Comparison of ENCODE assay signal across 10 mouse cellular contexts in genomic region chr7:132793467-132793866, GRCm38 (mm10). TPM values are rescaled to one million over a fixed set of nuclear protein-coding genes. Genes with fewer than 3 reads are reported as not detected.
DNase-seq lines count a peak whose midpoint lies in the region; ATAC-seq and TF ChIP-seq lines count a peak whose summit lies in the region.
"Had no signal": no experiment of that assay in that cellular context is flagged by ENCODE, and none has a peak within 500 bp of the region (broad histone marks: within the 10 kb centered on the region; RNA-seq: fewer than 3 reads in every experiment).

No protein-coding gene starts in this region.

- peak overlapping the region; percentile 47; the same call in 1 of the 2 replicates for H3K27ac ChIP-seq in lung, postnatal 0 days (ENCODE audit: low read length)
- peak overlapping the region; percentile 38; the same call in 1 of the 2 replicates for H3K27ac ChIP-seq in small intestine, adult 2 months (ENCODE audit: insufficient read depth, low read depth, low read length)
- no peak overlapping the region for H3K27ac ChIP-seq in forebrain, embryonic 11.5 days (ENCODE audit: low read depth, low read length)
- H3K27ac ChIP-seq: stomach, embryonic 15.5 days had no signal

- no peak for TF ChIP-seq POLR2A in small intestine, adult 2 months (IDR thresholded peaks at IDR 0.05; ENCODE audit: low read depth, low read length)

- H3K4me2 ChIP-seq in lung, postnatal 0 days (replicated peaks; ENCODE audit: low read depth, low read length), result no peak overlapping the region
- H3K4me2 ChIP-seq in forebrain, embryonic 11.5 days (ENCODE audit: low read depth, low read length, severe bottlenecking), result no peak overlapping the region
- H3K4me2 ChIP-seq: stomach, embryonic 15.5 days had no signal

- no peaks in the 10 kb centered on the region for H3K36me3 ChIP-seq in lung, postnatal 0 days (ENCODE audit: insufficient read depth, low read length)
- H3K36me3 ChIP-seq in small intestine, adult 2 months (ENCODE audit: control insufficient read depth, insufficient read depth, low read length), result 0 out of 2 replicates have a peak, but pooled peaks cover under 1% of the 10 kb centered on the region
- H3K36me3 ChIP-seq in forebrain, embryonic 11.5 days (ENCODE audit: control insufficient read depth, insufficient read depth, low read length), result no peaks in the 10 kb centered on the region
- H3K36me3 ChIP-seq: stomach, embryonic 15.5 days had no signal

- H3K4me1 ChIP-seq in lung, postnatal 0 days (ENCODE audit: insufficient read depth, low read depth, low read length), result peaks cover 10% of the 10 kb centered on the region; the same call in 1 of the 2 replicates
- H3K4me1 ChIP-seq in small intestine, adult 2 months (ENCODE audit: control insufficient read depth, insufficient read depth, insufficient read length, low read length), result peaks cover 32% of the 10 kb centered on the region
- peaks cover 3% of the 10 kb centered on the region for H3K4me1 ChIP-seq in forebrain, embryonic 11.5 days (replicated peaks; ENCODE audit: control insufficient read depth, insufficient read depth, low read length)

- no peaks in the 10 kb centered on the region for H3K9me3 ChIP-seq in lung, postnatal 0 days (ENCODE audit: low read length)
- H3K9me3 ChIP-seq in forebrain, embryonic 11.5 days (ENCODE audit: control insufficient read depth, low read length), result no peaks in the 10 kb centered on the region
- H3K9me3 ChIP-seq: stomach, embryonic 15.5 days had no signal

- no peak for TF ChIP-seq CTCF in lung, postnatal 0 days (IDR thresholded peaks at IDR 0.05)
- no peak for TF ChIP-seq CTCF in small intestine, adult 2 months (IDR thresholded peaks at IDR 0.05; ENCODE audit: extremely low read depth, insufficient read length, insufficient replicate concordance, low read depth, low read length)

- no peak for TF ChIP-seq EP300 in lung, postnatal 0 days (IDR thresholded peaks at IDR 0.05)

- no peaks in the 10 kb centered on the region for H3K27me3 ChIP-seq in lung, postnatal 0 days (replicated peaks; ENCODE audit: insufficient read depth, low read length)
- no peaks in the 10 kb centered on the region for H3K27me3 ChIP-seq in small intestine, adult 2 months (ENCODE audit: control insufficient read depth, insufficient read depth, low read length)
- no peaks in the 10 kb centered on the region for H3K27me3 ChIP-seq in forebrain, embryonic 11.5 days (ENCODE audit: control insufficient read depth, insufficient read depth, low read length)
- H3K27me3 ChIP-seq: stomach, embryonic 15.5 days had no signal

- H3K9ac ChIP-seq in lung, postnatal 0 days (replicated peaks; ENCODE audit: low read depth), result no peak overlapping the region
- H3K9ac ChIP-seq in forebrain, embryonic 11.5 days (ENCODE audit: low read length), result no peak overlapping the region
- H3K9ac ChIP-seq: stomach, embryonic 15.5 days had no signal

- 59% methylated on average over 6 of the region's 6 CpGs for WGBS in lung, postnatal 0 days
- WGBS in small intestine, adult 2 months, result 18% methylated on average over 6 of the region's 6 CpGs
- WGBS in forebrain, embryonic 11.5 days, result 72% methylated on average over 6 of the region's 6 CpGs

- H3K4me3 ChIP-seq in lung, postnatal 0 days (ENCODE audit: low read depth, low read length), result no peak overlapping the region
- no peak overlapping the region for H3K4me3 ChIP-seq in small intestine, adult 2 months (ENCODE audit: low read depth, low read length)
- no peak overlapping the region for H3K4me3 ChIP-seq in forebrain, embryonic 11.5 days (ENCODE audit: low read depth, low read length)
- H3K4me3 ChIP-seq: stomach, embryonic 15.5 days had no signal

- ATAC-seq in lung, postnatal 0 days, result peak; percentile 71
- ATAC-seq in forebrain, embryonic 11.5 days (replicated peaks; ENCODE audit: low FRiP score), result no peak

- peak; percentile 24 to 47 for DNase-seq in adrenal gland, adult (ENCODE audit: inconsistent age in 2 of 2, low spot score in 1 of 2)
- no peak for DNase-seq in adrenal gland, adult 2 months
- DNase-seq in kidney, adult 9 months, result peak; percentile 35
- no peak for DNase-seq in kidney, adult 11 months
- DNase-seq in lung, postnatal 0 days (ENCODE audit: low spot score), result peak; percentile 65
- no peak for DNase-seq in lung, postnatal 25 days (ENCODE audit: low spot score)
- no peak for DNase-seq in forebrain, embryonic 11.5 days (ENCODE audit: low spot score)
- DNase-seq: gastrocnemius, postnatal 36 days had no signal

RNA-seq across cellular contexts. Expression of gene Fam53b, which starts 20.2 kb away (rescaled TPM):
- 10 to 100 TPM; 61.1 to 69.5 TPM for total RNA-seq in adrenal gland, adult 2 months (2021)
- 97.5 and 140 TPM in 2 replicates for polyA plus RNA-seq in adrenal gland, adult 2 months (2012; rRNA removed)
- polyA plus RNA-seq in lung, postnatal 0 days (2015; fragmentation: Nextera tagmentation; extraction: Ambion mirVana), result 27.2 and 31.2 TPM in 2 replicates
- 24.6 and 55.7 TPM in 2 replicates for polyA plus RNA-seq in small intestine, adult 2 months (2012; rRNA removed)
- polyA plus RNA-seq in forebrain, embryonic 11.5 days (2014; fragmentation: Nextera tagmentation; extraction: Ambion mirVana), result 44.3 and 45.5 TPM in 2 replicates

RNA-seq across cellular contexts. Expression of gene Eef1akmt2, which starts 59.0 kb away (rescaled TPM):
- total RNA-seq in adrenal gland, adult 2 months (2021), result 10 to 100 TPM; 19.5 to 27.9 TPM
- polyA plus RNA-seq in adrenal gland, adult 2 months (2012; rRNA removed), result 4.3 and 5.1 TPM in 2 replicates
- polyA plus RNA-seq in lung, postnatal 0 days (2015; fragmentation: Nextera tagmentation; extraction: Ambion mirVana), result 34.5 and 37.2 TPM in 2 replicates
- polyA plus RNA-seq in small intestine, adult 2 months (2012; rRNA removed), result 0.47 and 1.1 TPM in 2 replicates
- polyA plus RNA-seq in forebrain, embryonic 11.5 days (2014; fragmentation: Nextera tagmentation; extraction: Ambion mirVana), result 80.7 and 91.7 TPM in 2 replicates

Comparison
In these comparisons a context has a peak if more than half of its experiments do, and no peak if none do; other contexts are left out.
1. DNase-seq: peak in adrenal gland, adult (2 of 2), kidney, adult 9 months (single experiment) and lung, postnatal 0 days (single experiment); none in adrenal gland, adult 2 months (single experiment), kidney, adult 11 months (single experiment), lung, postnatal 25 days (single experiment) and forebrain, embryonic 11.5 days (single experiment).